Mouse (Mus musculus): Measurements from ENCODE around the gene 9030025P20Rik. TPM values are rescaled to one million over a fixed set of nuclear protein-coding genes. Genes with fewer than 3 reads are reported as not detected.
"Not testable (repeated sequence)": the region's sequence is repeated elsewhere in the genome, so short reads cannot be mapped to it uniquely, and the experiment has no call there.

Gene 9030025P20Rik
- 5.7 and 7.9 TPM in 2 replicates for polyA plus RNA-seq (2012; rRNA removed)

DNA sequence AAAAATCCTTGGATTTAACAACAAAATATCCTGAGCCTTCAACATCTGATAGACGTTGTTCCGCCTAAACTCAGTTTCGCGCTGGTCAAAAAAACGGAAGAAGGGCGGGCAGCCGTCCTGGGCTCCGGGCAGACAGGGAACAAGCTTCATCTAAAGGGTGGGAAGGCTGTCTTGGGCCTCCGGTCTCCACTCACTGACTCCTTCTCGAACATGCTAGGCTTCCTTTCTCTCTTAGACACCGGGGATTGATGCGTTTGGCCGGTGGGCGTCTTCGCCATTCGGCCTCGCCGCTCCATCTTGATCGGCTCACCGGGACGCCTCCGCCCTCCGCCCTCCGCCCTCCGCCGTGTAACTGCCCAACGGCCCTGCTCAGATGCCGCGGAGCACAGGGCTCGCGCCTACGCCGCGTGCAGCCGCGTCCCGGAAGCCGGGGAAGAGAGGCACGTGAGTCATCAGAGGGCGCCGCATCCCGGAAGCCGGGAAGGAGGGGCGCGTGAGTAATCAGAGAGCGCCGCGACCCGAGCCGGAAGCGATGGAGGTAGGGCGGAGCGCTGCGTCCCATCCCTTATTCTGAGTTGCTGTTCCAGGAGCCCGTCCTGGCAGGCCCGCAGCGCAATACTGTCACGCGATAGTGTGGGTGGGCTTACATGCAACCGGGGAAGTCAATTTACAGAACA, at the start of gene 9030025P20Rik, which contains the start of gene Gm3417:
Gene 9030025P20Rik, plus strand, starts transcription at position 107 of the 677 bp plus-strand sequence.
Gene Gm3417, minus strand, starts transcription at position 429 of the 677 bp plus-strand sequence.
- no CpG with 5 or more reads among the region's 60 CpGs for WGBS
- DNase-seq (ENCODE audit: low read depth, low spot score), result not testable (repeated sequence)

DNA sequence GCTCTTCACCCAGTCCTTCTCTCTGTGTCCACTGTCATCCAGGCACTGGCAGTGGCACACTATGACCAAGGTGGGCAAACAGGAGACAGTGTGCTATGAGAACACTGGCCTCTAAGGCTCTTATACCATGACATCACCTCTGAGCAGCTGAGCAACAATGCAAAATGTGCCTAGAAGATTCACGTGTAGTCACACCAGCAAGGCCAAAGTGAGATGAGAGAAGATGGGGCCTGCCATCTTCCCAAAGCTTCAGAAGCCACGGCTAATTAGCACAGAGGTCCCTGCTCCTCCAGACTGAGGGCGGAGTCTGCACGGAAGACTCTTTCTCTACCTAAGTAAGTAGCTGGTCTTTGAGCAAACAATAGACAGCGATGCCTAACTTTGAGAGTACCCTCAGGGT, 49.6 kb upstream of the 9030025P20Rik start:
- DNase-seq (ENCODE audit: low read depth, low spot score), result no peak
- 56% methylated on average over 5 of the region's 5 CpGs for WGBS

DNA sequence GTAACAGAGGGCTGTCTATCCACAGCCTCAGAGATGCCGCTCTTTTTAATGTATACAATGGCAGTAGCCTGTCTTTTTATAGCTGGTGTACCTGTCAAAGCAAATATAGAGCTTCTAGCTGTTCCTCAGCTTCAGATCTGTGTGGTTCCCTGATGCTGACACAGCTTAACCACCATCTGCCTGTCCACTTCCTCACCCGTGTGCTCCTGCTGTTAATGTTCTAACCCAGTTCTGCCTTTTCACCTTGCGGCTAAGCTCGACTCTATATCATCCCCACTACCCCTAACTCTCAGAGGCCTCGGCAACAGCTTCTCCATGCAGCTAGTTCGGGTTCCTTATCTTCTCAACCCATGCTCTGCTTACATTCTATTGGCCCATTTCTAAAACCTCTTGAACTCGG, 47.6 kb upstream of the 9030025P20Rik start:
- no peak for DNase-seq (ENCODE audit: low read depth, low spot score)
- WGBS, result 74% methylated on average over 7 of the region's 7 CpGs

DNA sequence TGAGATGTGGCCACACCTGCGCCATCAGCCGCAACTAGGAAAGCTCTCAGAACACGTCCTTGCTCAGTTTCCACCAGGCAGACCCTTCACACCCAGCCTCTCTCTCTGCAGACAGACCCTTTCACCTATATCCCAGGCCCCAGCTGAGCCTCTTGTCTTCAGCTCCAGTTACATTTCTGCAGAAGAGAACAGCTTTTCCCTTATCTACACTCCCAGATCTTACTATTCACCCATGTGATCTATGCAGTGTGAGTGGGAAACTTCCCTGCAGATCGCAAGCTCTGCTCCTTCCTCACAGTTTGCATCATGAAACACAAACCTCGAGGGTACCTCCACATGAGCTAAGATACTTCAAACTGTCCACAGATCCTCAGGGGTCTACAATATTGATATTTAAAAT, 46.8 kb upstream of the 9030025P20Rik start:
- DNase-seq (ENCODE audit: low read depth, low spot score), result no peak
- WGBS, result 83% methylated on average over 5 of the region's 5 CpGs

DNA sequence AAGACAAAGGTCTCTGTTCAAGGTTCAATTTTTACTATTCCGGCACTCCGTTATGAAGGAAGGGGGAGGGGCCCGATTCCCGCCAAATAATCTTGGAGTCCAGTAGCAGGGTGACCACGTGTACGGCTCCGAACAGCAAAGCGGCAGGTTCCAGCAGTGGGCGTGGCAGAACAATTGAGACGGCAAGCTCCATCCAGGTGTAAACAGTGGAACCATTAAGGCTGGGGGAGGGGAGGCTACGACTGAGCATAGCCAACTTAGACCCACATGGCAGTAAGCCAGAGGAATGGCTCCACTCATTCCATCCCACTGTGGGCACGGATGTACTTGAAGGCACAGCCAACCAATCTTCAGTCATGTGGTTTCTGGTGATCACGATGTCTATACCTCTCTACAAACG, 43.0 kb upstream of the 9030025P20Rik start:
- not testable (repeated sequence) for DNase-seq (ENCODE audit: low read depth, low spot score)
- 40% methylated on average over 14 of the region's 14 CpGs for WGBS

DNA sequence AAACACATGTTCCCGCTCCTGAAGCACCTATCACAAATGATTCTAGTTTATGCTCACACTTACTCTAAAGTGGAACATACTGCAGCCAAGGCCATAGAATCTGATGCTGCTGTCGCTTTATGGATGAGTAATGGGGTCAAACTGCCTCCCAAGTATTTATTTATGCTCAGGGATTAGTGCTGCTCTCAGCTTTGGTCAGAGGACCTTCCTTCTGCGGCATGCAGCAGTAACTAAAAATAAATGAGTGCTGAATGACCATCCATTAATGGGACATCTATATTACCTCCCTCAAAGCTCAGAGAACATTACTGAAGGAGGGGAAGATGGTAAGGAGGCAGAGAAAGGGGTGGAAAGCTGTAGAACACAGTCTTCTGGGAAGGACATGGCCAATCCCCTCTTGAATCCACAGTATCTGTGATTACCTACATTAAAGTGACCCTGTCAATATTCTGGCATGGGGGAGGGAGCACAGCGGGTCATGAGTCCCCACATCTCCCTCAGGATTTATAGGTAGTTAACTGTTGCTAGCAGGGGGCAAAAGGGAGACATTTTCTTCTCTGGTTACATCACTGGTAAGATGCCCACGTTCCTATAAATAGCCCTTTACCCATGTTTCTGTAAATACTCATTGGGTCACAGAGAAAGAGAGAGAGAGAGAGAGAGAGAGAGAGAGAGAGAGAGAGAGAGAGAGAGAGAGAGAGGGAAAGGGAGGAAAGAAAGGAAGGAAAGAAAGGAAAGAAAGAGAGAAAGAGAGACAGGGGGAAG, 42.2 kb upstream of the 9030025P20Rik start:
- DNase-seq (ENCODE audit: low read depth, low spot score), result no peak
- 67% methylated on average over 5 of the region's 5 CpGs for WGBS

DNA sequence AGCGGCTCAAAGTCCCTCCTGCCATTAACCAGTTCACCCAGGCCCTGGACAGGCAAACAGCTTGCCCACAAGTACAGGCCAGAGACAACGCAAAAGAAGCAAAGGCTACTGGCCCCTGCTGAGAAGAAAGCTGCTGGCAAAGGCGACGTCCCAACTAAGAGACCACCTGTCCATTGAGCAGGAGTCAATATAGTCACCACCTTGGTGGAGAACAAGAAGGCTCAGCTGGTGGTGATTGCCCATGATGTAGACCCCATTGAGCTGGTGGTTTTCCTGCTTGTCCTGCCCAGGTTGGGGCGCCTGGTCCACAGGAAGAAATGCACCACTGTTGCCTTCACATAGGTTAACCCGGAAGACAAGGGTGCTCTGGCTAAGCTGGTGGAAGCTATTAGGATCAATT, 36.1 kb upstream of the 9030025P20Rik start:
- WGBS, result 74% methylated on average over 6 of the region's 6 CpGs

DNA sequence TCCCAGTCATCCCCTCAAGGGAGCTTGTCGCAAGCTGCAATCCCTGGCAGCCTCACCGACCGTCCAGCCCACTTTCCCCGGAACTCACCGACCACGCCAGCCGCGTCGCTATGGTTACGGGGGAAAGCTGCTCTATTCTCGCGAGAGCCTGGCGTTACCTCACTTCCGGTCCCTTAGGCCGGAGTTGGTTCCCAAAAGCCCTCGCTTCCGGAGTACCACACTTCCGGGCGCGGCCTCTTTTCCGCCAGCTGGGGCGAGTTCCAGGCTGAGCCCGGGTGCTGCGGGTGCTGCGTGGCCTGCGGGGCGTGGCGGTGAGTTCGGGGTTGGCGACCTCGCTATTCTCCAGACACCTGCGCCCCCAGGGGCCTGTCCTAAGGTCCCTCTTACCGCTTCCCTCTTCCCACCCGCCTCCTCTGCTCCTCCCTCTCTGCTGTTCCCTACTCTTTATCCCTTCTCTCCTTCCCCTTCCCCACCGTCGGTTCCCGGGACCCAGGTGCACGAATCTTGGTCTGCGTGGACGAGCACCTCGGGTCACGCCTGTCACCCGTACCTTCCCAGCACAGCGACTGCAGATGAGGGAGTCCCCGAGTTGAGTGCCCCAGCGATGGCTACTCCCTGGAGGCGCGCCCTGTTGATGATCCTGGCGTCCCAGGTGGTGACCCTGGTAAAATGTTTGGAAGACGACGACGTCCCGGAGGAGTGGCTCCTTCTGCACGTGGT, 35.1 kb upstream of the 9030025P20Rik start, which contains the start of the genes Wdr27 and 1600012H06Rik:
Gene Wdr27, minus strand, starts transcription at position 150 of the 720 bp plus-strand sequence.
Gene 1600012H06Rik, plus strand, starts transcription at position 176 of the 720 bp plus-strand sequence.
- DNase-seq (ENCODE audit: low read depth, low spot score), result peak; percentile 95
- WGBS, result under 1% methylated on average over 54 of the region's 54 CpGs

More for the DNA sequence above, 36.1 kb upstream of the 9030025P20Rik start:
- not testable (repeated sequence) for DNase-seq (ENCODE audit: low read depth, low spot score)

DNA sequence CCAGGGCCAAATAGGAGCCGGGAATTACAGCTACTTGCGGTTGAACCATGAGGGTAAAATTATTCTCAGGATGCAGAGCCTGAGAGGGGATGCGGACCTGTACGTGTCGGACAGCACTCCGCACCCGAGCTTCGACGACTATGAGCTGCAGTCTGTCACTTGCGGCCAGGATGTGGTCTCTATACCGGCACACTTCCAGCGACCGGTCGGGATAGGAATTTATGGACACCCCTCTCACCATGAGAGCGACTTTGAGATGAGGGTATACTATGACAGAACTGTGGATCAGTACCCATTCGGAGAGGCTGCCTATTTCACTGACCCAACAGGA, 34.6 kb upstream of the 9030025P20Rik start:
- 8% methylated on average over 16 of the region's 16 CpGs for WGBS
- no peak for DNase-seq (ENCODE audit: low read depth, low spot score)

DNA sequence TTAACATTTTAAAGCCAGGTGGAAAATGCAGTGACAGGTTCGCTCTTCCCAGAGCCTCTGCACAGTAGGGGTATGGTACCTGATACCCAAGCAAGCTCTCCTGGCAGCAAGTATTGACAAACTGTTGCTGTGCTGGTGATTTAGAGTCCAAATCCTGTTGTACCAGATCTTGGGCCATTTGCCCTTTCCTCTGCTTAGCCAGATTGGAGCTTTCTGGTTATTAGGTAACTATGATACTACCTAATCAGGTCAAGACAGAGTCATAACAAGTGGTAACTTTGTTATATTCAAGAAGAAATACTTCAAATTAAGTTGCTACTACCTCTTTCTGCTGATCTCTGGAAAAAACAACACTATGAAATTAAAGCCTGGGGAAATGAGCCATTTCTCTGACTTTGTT, 33.7 kb upstream of the 9030025P20Rik start:
- no peak for DNase-seq (ENCODE audit: low read depth, low spot score)
- 79% methylated on average over 1 of the region's 1 CpGs for WGBS

DNA sequence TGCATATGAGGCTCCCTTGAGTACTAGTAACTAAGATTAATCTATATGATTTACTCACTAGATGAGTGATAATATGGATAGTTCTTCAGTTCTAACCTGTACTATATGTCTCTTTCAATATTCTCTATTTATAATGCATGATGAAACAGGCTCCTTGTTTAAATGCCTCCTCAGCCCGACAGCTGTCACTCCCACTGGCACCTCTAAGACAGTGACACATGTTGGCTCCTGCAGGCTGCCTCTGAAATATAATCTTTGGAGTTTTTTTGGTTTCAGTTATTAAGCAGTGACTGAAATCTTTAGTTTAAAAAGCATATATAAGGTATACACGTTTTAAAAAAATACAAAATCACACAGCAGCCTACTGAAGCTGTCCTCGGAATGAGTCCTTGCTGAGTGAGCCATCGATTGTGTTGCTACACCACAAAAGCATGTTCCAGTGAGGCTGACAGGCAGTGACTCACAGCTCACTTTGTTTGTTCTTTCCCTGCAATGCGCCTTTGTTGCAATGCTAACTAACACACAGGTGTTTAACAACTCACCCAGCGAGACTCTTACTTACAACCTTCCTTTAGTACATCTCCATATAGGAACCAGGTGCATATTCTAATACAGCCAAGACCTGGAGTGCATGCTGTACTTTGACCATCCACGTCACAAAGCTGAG, 29.0 kb upstream of the 9030025P20Rik start:
- no peak for DNase-seq (ENCODE audit: low read depth, low spot score)

DNA sequence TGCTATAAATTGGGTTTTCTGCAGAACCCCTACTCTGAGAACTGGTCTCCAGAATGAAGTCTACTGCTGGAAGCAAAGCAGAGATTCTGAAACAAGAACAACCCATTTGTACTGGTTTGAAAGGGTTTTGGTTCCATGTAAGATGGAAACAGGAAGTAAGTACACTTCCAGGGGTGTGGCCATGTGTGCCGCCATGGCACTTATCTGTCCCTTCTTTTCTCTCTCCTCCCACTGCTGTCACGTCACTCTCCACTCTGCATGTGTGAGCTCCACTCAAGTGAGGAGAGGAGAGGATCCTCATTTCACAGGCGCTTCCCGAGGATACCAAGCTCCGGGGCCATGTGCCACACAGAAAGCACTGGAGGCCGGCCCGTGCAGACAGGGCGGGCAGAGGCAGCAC, 24.8 kb upstream of the 9030025P20Rik start:
- no peak for DNase-seq (ENCODE audit: low read depth, low spot score)
- 89% methylated on average over 8 of the region's 8 CpGs for whole genome bisulfite sequencing

More for the DNA sequence above, 29.0 kb upstream of the 9030025P20Rik start:
- 56% methylated on average over 7 of the region's 7 CpGs for WGBS

DNA sequence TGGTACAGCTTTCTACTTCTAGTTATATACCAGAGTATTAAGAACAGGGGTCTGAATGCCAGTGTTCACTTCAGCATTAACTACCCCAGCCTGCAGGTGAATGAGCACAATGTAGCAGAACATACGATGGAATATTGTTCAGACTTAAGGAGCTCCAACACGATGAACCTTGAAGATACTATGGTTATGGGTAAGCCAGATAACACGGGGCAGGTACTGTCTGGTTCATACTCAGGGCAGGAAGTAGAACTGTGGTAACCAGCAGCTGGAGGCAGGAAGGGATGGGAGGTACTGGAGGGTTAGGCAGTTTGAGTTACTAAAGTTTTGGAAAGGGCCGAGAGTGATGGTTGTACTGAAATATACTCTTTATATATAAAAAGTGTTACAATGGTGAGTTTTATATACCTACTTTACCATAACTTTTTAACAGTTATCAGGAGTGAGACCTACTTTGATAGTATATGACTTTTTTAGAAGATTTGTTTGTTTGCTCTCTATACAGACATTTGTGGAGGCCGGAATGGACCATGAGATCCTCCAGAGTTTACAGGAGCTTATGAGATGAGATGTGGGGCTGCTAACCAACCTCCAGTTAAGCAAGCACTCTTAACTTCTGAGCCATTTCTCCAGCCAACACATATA, 19.5 kb upstream of the 9030025P20Rik start:
- DNase-seq (ENCODE audit: low read depth, low spot score), result no peak
- 80% methylated on average over 5 of the region's 5 CpGs for WGBS

DNA sequence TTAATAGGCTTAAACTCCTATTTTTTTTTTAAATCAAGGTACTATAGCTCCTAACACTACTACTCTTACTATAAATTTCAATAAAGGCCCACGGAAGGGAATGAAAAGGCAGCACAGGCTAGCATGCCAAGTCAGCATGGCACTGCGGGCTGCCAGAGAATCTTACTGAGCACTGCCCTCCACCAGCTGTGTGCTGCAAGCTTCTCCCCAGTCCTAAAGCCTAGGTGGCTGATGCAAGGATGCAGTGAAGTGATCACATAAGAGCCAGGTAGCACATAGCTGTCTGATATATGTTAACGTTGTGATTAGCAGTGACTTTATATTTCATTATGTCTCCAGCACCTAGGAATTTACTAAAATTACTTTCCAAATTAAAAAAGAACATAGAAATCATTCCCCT, 18.3 kb upstream of the 9030025P20Rik start:
- 16% methylated on average over 3 of the region's 3 CpGs for WGBS
- no peak for DNase-seq (ENCODE audit: low read depth, low spot score)

DNA sequence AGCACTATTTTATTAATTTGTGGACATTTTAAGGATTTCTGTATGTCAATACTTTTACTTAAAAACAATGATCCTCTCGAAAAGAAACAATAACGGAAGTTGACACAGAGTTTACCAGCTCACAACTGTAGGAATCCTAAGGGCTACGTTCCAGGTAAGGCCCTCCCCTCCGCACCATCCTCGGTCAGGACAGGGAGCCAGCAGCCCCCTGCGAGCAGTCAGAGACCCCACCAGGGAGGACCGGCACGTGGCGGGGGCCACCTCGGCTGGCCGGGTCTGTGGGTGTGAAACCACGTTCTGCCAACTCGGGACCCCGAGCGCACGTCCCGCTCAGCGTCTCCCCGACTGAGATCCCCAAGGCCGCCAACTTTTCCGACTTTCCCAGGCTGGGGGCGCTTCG, 17.7 kb upstream of the 9030025P20Rik start:
- WGBS, result under 1% methylated on average over 21 of the region's 23 CpGs
- no peak for DNase-seq (ENCODE audit: low read depth, low spot score)

DNA sequence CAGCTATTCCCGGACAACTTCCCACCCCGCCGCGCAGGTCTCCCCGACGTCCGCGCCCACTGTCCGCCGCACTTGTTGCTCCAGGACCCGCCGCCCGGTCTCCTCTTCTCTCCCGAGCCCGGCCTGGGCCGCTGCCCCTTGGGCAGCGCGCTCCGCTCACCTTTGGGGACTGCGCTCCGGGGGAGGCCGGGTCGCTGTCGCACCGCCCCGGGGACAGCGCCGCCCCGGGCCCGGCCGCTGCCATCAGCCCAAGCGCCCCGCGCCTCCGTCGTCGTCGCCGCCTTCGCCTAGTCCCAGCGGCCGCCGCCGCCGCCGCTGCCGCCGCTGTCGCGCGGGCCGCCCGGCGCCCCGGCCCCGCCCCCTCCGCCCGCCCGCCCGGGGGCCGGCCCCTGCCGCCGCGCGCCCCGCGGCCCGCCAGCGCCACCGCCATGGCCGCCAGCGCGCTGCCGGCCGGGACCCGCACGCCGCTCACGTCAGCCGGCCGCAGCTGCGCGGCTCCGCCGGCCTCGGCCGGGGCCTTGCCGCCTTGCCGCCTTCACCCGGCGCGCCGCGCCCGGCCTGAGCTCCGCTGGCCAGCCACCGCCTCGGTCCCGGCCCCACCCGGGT, 17.2 kb upstream of the 9030025P20Rik start, which contains the start of gene Phf10:
Gene Phf10, minus strand, starts transcription at position 323 of the 606 bp plus-strand sequence.
- 10% methylated on average over 63 of the region's 100 CpGs for WGBS
- not testable (repeated sequence) for DNase-seq (ENCODE audit: low read depth, low spot score)

DNA sequence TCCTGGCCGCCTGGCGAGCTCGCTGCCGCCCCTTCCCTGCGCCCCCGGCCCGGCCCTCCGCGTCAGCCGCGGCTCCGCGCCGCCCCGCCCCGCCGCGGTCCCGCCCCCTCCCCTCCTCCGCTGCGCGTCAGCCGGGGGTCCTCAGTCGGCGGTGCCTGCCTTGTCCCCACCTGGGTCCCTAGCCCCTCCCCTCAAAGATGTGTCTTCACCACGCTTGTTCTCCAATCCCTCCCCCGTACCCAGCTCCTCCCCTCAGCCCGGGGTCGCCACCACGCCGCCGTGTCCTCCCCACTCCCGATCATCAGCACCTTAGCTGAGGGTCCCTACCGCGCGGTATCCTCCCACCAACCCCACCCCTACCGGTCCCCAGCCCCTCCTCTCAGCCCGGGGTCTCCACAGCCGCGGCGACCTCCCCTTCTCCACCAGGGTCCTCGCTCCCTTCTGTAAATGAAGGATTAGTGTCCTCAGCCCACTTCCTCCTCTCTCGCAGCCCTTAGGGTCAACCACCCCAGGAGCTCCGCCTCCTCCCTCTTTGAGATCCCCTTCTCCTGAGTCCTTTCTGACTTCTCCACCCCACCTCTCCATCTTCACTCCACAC, 16.6 kb upstream of the 9030025P20Rik start:
- WGBS, result no CpG with 5 or more reads among the region's 44 CpGs
- not testable (repeated sequence) for DNase-seq (ENCODE audit: low read depth, low spot score)

DNA sequence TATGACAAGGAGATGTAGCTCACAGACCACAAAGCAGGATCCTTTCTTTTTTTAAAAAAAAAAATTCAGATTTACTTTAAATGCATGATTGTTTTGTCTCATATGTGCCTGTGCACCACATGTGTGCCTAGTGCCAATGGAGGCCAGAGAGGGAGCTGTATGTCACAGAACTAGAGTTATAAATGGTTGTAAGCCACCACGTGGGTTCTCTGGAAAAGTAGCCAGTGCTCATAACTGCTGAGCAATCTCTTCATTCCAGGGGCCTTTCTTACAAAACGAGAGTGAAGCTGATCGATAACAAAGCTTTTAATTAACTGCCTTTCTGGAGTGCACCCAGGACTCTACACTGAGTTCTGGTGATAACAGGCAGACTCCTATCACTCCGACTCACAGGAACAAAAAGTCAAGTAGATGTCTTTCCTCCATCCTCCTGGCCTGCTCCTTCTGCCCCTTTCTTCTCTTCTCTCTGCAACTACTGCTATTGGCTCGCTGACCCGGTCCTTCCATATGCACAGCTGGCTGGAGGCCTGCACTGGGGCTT, 9.8 kb upstream of the 9030025P20Rik start:
- DNase-seq (ENCODE audit: low read depth, low spot score), result not testable (repeated sequence)
- whole genome bisulfite sequencing, result no CpG with 5 or more reads among the region's 6 CpGs
